Mouse (Mus musculus) embryonic facial prominence, embryonic 11.5 days (tissue): ENCODE measurements around the gene Padi4. TPM values are rescaled to one million over a fixed set of nuclear protein-coding genes. Genes with fewer than 3 reads are reported as not detected.

Source experiments
- ATAC-seq: fragments of 200-750 bp; cut with Nextera tagmentation; replicated peaks from 2 replicates; pipeline ENCODE4 v1.8.0; 2017; ENCODE audit warnings: low read depth; ENCODE audit not compliant: insufficient number of reproducible peaks, low FRiP score, low TSS enrichment
- DNase-seq: peaks from one replicate; pipeline ENCODE4 v3.0.0-alpha.2; 2015; ENCODE audit warnings: low spot score
- H3K27ac ChIP-seq: fragments of 300-500 bp; sonication (generic); replicated peaks from 2 replicates; pipeline ENCODE4 v1.5.1; 2014; ENCODE audit warnings: mild to moderate bottlenecking, low read depth, low read length, control low read depth
- H3K27me3 ChIP-seq: fragments of 300-500 bp; sonication (generic); 2 replicates; pipeline ENCODE4 v1.6.1; 2014; ENCODE audit warnings: mild to moderate bottlenecking, low read length, moderate library complexity, mixed read lengths; ENCODE audit not compliant: control insufficient read depth, insufficient read depth
- H3K36me3 ChIP-seq: fragments of 300-500 bp; sonication (generic); replicated peaks from 2 replicates; pipeline ENCODE4 v1.6.1; 2014; ENCODE audit warnings: low read depth, mild to moderate bottlenecking, low read length, moderate library complexity, mixed read lengths; ENCODE audit not compliant: control insufficient read depth, insufficient read depth
- H3K4me1 ChIP-seq: fragments of 300-500 bp; sonication (generic); 2 replicates; pipeline ENCODE4 v1.6.1; 2014; ENCODE audit warnings: low read length, mixed read lengths; ENCODE audit not compliant: control insufficient read depth, insufficient read depth
- H3K4me2 ChIP-seq: fragments of 300-500 bp; sonication (generic); 2 replicates; pipeline ENCODE4 v1.6.1; 2014; ENCODE audit warnings: low read depth, mild to moderate bottlenecking, control low read depth, low read length, moderate library complexity
- H3K4me3 ChIP-seq: fragments of 300-500 bp; sonication (generic); 2 replicates; pipeline ENCODE4 v1.5.1; 2014; ENCODE audit warnings: low read depth, low read length, control low read depth
- H3K9ac ChIP-seq: fragments of 300-500 bp; sonication (generic); replicated peaks from 2 replicates; pipeline ENCODE4 v1.6.1; 2014; ENCODE audit warnings: mild to moderate bottlenecking, control low read depth, low read length
- H3K9me3 ChIP-seq: fragments of 300-500 bp; sonication (generic); replicated peaks from 2 replicates; pipeline ENCODE4 v1.6.1; 2016; ENCODE audit warnings: mild to moderate bottlenecking, low read length, inconsistent platforms, mixed read lengths; ENCODE audit not compliant: control insufficient read depth
- WGBS: fragments of 180-500 bp; shearing (Covaris S2); extraction: QIAGEN DNeasy Blood & Tissue Kit; methylation state at CpG from one replicate; pipeline ENCODE4 v1.1.7; 2014; 5-methylcytosine and 5-hydroxymethylcytosine counted together
- polyA plus RNA-seq: library from polyadenylated mRNA; unstranded; fragments of >200 nt; fragmentation: Nextera tagmentation; extraction: Ambion mirVana; gene quantifications from 2 replicates; pipeline ENCODE4 v1.2.1, GENCODE M21; 2014

Padi4 gene
- polyA plus RNA-seq, 1 experiment from 2014 or later, result 0.20 TPM

GRCm38 (mm10) chr4:140794678-140795077 is 20.6 kb upstream of the Padi4 start:
- no peaks in the 10 kb centered on the region for H3K4me1 ChIP-seq
- no peak overlapping the region for H3K4me2 ChIP-seq
- ATAC-seq (no peak), DNase-seq (no peak)
- H3K4me3 ChIP-seq, result no peak overlapping the region
- no peak overlapping the region for H3K27ac ChIP-seq
- H3K36me3 ChIP-seq, result no peaks in the 10 kb centered on the region
- no peaks in the 10 kb centered on the region for H3K27me3 ChIP-seq
- WGBS, result 82% methylated on average over 9 of the region's 9 CpGs
- H3K9me3 ChIP-seq, result no peaks in the 10 kb centered on the region
- H3K9ac ChIP-seq, result no peak overlapping the region

GRCm38 (mm10) chr4:140793795-140794194 is 19.8 kb upstream of the Padi4 start:
- Histone ChIP-seq H3K9ac (no peak overlapping the region), H3K36me3 (no peaks in the 10 kb centered on the region), H3K27me3 (no peaks in the 10 kb centered on the region), H3K4me3 (no peak overlapping the region), H3K27ac (no peak overlapping the region), H3K9me3 (no peaks in the 10 kb centered on the region), H3K4me1 (no peaks in the 10 kb centered on the region), H3K4me2 (no peak overlapping the region)
- no peak for DNase-seq
- WGBS, result 51% methylated on average over 9 of the region's 9 CpGs
- no peak for ATAC-seq

GRCm38 (mm10) chr4:140792584-140792983 is 18.5 kb upstream of the Padi4 start:
- Histone ChIP-seq H3K4me1 (no peaks in the 10 kb centered on the region), H3K4me3 (no peak overlapping the region), H3K9ac (no peak overlapping the region), H3K9me3 (no peaks in the 10 kb centered on the region), H3K27ac (no peak overlapping the region), H3K27me3 (no peaks in the 10 kb centered on the region), H3K4me2 (no peak overlapping the region), H3K36me3 (no peaks in the 10 kb centered on the region)
- WGBS, result 90% methylated on average over 7 of the region's 7 CpGs
- DNase-seq (no peak), ATAC-seq (no peak)

- H3K9me3 ChIP-seq, result no peaks in the 10 kb centered on the region
- H3K36me3 ChIP-seq, result no peaks in the 10 kb centered on the region
- DNase-seq (no peak), ATAC-seq (no peak)
- H3K4me1 ChIP-seq, result no peaks in the 10 kb centered on the region
- H3K9ac ChIP-seq, result no peak overlapping the region
- no peak overlapping the region for H3K27ac ChIP-seq
- H3K27me3 ChIP-seq, result no peaks in the 10 kb centered on the region
- WGBS, result 85% methylated on average over 16 of the region's 16 CpGs
- H3K4me3 ChIP-seq, result no peak overlapping the region
- no peak overlapping the region for H3K4me2 ChIP-seq
Observed at GRCm38 (mm10) chr4:140791071-140791470, 17.0 kb upstream of the Padi4 start.

- Histone ChIP-seq H3K27ac (no peak overlapping the region), H3K4me2 (no peak overlapping the region), H3K9ac (no peak overlapping the region), H3K9me3 (no peaks in the 10 kb centered on the region), H3K27me3 (no peaks in the 10 kb centered on the region), H3K4me1 (no peaks in the 10 kb centered on the region), H3K4me3 (no peak overlapping the region), H3K36me3 (no peaks in the 10 kb centered on the region)
- ATAC-seq (no peak), DNase-seq (no peak)
- WGBS, result 87% methylated on average over 4 of the region's 4 CpGs
Observed at GRCm38 (mm10) chr4:140789983-140790382, 15.9 kb upstream of the Padi4 start.

- Histone ChIP-seq H3K27ac (no peak overlapping the region), H3K9ac (no peak overlapping the region), H3K4me2 (no peak overlapping the region), H3K27me3 (no peaks in the 10 kb centered on the region), H3K4me3 (no peak overlapping the region), H3K9me3 (no peaks in the 10 kb centered on the region), H3K36me3 (no peaks in the 10 kb centered on the region), H3K4me1 (no peaks in the 10 kb centered on the region)
- WGBS, result 40% methylated on average over 6 of the region's 6 CpGs
- no peak for ATAC-seq
- peak; percentile 72 for DNase-seq
Observed at GRCm38 (mm10) chr4:140788983-140789382, 14.9 kb upstream of the Padi4 start.

GRCm38 (mm10) chr4:140788264-140788663 is 14.2 kb upstream of the Padi4 start:
- no peak for DNase-seq
- Histone ChIP-seq H3K27me3 (no peaks in the 10 kb centered on the region), H3K4me3 (no peak overlapping the region), H3K27ac (no peak overlapping the region), H3K36me3 (no peaks in the 10 kb centered on the region), H3K4me1 (no peaks in the 10 kb centered on the region), H3K9me3 (no peaks in the 10 kb centered on the region), H3K4me2 (no peak overlapping the region), H3K9ac (no peak overlapping the region)
- WGBS, result 85% methylated on average over 6 of the region's 6 CpGs
- ATAC-seq, result no peak

- H3K4me2 ChIP-seq, result no peak overlapping the region
- H3K9me3 ChIP-seq, result no peaks in the 10 kb centered on the region
- ATAC-seq, result no peak
- no peaks in the 10 kb centered on the region for H3K36me3 ChIP-seq
- 77% methylated on average over 4 of the region's 4 CpGs for WGBS
- H3K27ac ChIP-seq, result no peak overlapping the region
- H3K9ac ChIP-seq, result no peak overlapping the region
- H3K4me3 ChIP-seq, result no peak overlapping the region
- no peaks in the 10 kb centered on the region for H3K4me1 ChIP-seq
- no peaks in the 10 kb centered on the region for H3K27me3 ChIP-seq
- DNase-seq, result no peak
Observed at GRCm38 (mm10) chr4:140787414-140787813, 13.4 kb upstream of the Padi4 start.
